Mouse (Mus musculus): Measurements from ENCODE around the gene Nudt3.
"Not testable (repeated sequence)": the region's sequence is repeated elsewhere in the genome, so short reads cannot be mapped to it uniquely, and the experiment has no call there.

GRCm38 (mm10) chr17:27635575-27635903 lies 12.2 kb upstream of the Nudt3 start:
- not testable (repeated sequence) for TF ChIP-seq CTCF (IDR thresholded peaks at IDR 0.05; ENCODE audit: low read depth, low read length); POLR2A (IDR thresholded peaks at IDR 0.05; ENCODE audit: borderline replicate concordance, low read depth, low read length)

All from bone marrow macrophage, adult 2 months (primary cell).